Mouse (Mus musculus): Measurements from ENCODE around the gene Sytl3. TPM values are rescaled to one million over a fixed set of nuclear protein-coding genes. Genes with fewer than 3 reads are reported as not detected.
A peak's percentile ranks its signal among the peaks of the same experiment; 100 is the strongest.

Sytl3 gene
- total and polyA plus RNA-seq, 2 experiments from 2014 or later: 0.18 TPM; not detected in 1

GRCm38 (mm10) chr17:6746452-6747231 lies 87.7 kb downstream of the Sytl3 start:
- peaks cover 50% of the 10 kb centered on the region for H3K4me1 ChIP-seq (ENCODE audit: control insufficient read depth, insufficient read depth)
- DNase-seq (ENCODE audit: low spot score): no peak

GRCm38 (mm10) chr17:6747478-6747877 lies 88.6 kb downstream of the Sytl3 start:
- WGBS: 29% methylated on average over 7 of the region's 7 CpGs
- peaks cover 47% of the 10 kb centered on the region for H3K4me1 ChIP-seq (ENCODE audit: control insufficient read depth, insufficient read depth)
- no peak overlapping the region for H3K9ac ChIP-seq (replicated peaks; ENCODE audit: low read depth, low read length)
- H3K36me3 ChIP-seq (replicated peaks; ENCODE audit: control insufficient read depth, insufficient read depth, low read length): peaks cover 44% of the 10 kb centered on the region
- peak; percentile 94 for DNase-seq (ENCODE audit: low spot score)
- no peak overlapping the region for H3K4me2 ChIP-seq (ENCODE audit: low read depth, low read length)
- H3K4me3 ChIP-seq (ENCODE audit: low read depth, low read length): no peak overlapping the region
- no peaks in the 10 kb centered on the region for H3K27me3 ChIP-seq (ENCODE audit: control insufficient read depth, insufficient read depth, low read length)
- no peaks in the 10 kb centered on the region for H3K9me3 ChIP-seq (replicated peaks; ENCODE audit: control insufficient read depth, low read length)
- ATAC-seq (ENCODE audit: insufficient read depth, low read depth): peak; percentile 91
- TF ChIP-seq EP300 (IDR thresholded peaks at IDR 0.05; ENCODE audit: low read depth) (peak; percentile 76), CTCF (IDR thresholded peaks at IDR 0.05; ENCODE audit: low read depth) (no peak)
- peak overlapping the region; percentile 89 for H3K27ac ChIP-seq (ENCODE audit: low read depth)

More at GRCm38 (mm10) chr17:6746452-6747231, 87.7 kb downstream of the Sytl3 start:
- H3K9ac ChIP-seq (replicated peaks; ENCODE audit: low read depth, low read length): no peak overlapping the region
- peak overlapping the region; percentile 89 for H3K27ac ChIP-seq (ENCODE audit: low read depth)
- ATAC-seq (ENCODE audit: insufficient read depth, low read depth): peak; percentile 13; the same call in 1 of the 2 replicates
- no peaks in the 10 kb centered on the region for H3K27me3 ChIP-seq (ENCODE audit: control insufficient read depth, insufficient read depth, low read length)
- TF ChIP-seq EP300 (IDR thresholded peaks at IDR 0.05; ENCODE audit: low read depth) (no peak), CTCF (IDR thresholded peaks at IDR 0.05; ENCODE audit: low read depth) (no peak)
- peaks cover 41% of the 10 kb centered on the region for H3K36me3 ChIP-seq (replicated peaks; ENCODE audit: control insufficient read depth, insufficient read depth, low read length)
- no peak overlapping the region for H3K4me3 ChIP-seq (ENCODE audit: low read depth, low read length)
- no peak overlapping the region for H3K4me2 ChIP-seq (ENCODE audit: low read depth, low read length)
- 65% methylated on average over 9 of the region's 9 CpGs for WGBS
- H3K9me3 ChIP-seq (replicated peaks; ENCODE audit: control insufficient read depth, low read length): no peaks in the 10 kb centered on the region

GRCm38 (mm10) chr17:6748779-6749464 lies 90.0 kb downstream of the Sytl3 start:
- Histone ChIP-seq H3K4me2 (ENCODE audit: low read depth, low read length) (peak overlapping the region; percentile 6), H3K4me3 (ENCODE audit: low read depth, low read length) (no peak overlapping the region), H3K27ac (ENCODE audit: low read depth) (peak overlapping the region; percentile 89), H3K9me3 (replicated peaks; ENCODE audit: control insufficient read depth, low read length) (no peaks in the 10 kb centered on the region), H3K9ac (replicated peaks; ENCODE audit: low read depth, low read length) (no peak overlapping the region), H3K4me1 (ENCODE audit: control insufficient read depth, insufficient read depth) (peaks cover 33% of the 10 kb centered on the region), H3K27me3 (ENCODE audit: control insufficient read depth, insufficient read depth, low read length) (no peaks in the 10 kb centered on the region), H3K36me3 (replicated peaks; ENCODE audit: control insufficient read depth, insufficient read depth, low read length) (peaks cover 58% of the 10 kb centered on the region)
- no peak for DNase-seq (ENCODE audit: low spot score)
- TF ChIP-seq EP300 (IDR thresholded peaks at IDR 0.05; ENCODE audit: low read depth) (no peak), CTCF (IDR thresholded peaks at IDR 0.05; ENCODE audit: low read depth) (no peak)
- 14% methylated on average over 17 of the region's 17 CpGs for WGBS
- ATAC-seq (ENCODE audit: insufficient read depth, low read depth): peak; percentile 30

GRCm38 (mm10) chr17:6751221-6751859 lies 92.4 kb downstream of the Sytl3 start:
- peak overlapping the region; percentile 44; the same call in 1 of the 2 replicates for H3K27ac ChIP-seq (ENCODE audit: low read depth)
- H3K4me2 ChIP-seq (ENCODE audit: low read depth, low read length): no peak overlapping the region
- WGBS: 71% methylated on average over 11 of the region's 11 CpGs
- TF ChIP-seq CTCF (IDR thresholded peaks at IDR 0.05; ENCODE audit: low read depth) (no peak), EP300 (IDR thresholded peaks at IDR 0.05; ENCODE audit: low read depth) (no peak)
- H3K4me3 ChIP-seq (ENCODE audit: low read depth, low read length): no peak overlapping the region
- ATAC-seq (ENCODE audit: insufficient read depth, low read depth) (no peak), DNase-seq (ENCODE audit: low spot score) (no peak)
- H3K9me3 ChIP-seq (replicated peaks; ENCODE audit: control insufficient read depth, low read length): no peaks in the 10 kb centered on the region
- no peak overlapping the region for H3K9ac ChIP-seq (replicated peaks; ENCODE audit: low read depth, low read length)
- H3K27me3 ChIP-seq (ENCODE audit: control insufficient read depth, insufficient read depth, low read length): no peaks in the 10 kb centered on the region
- peaks cover 58% of the 10 kb centered on the region for H3K36me3 ChIP-seq (replicated peaks; ENCODE audit: control insufficient read depth, insufficient read depth, low read length)
- peaks cover 38% of the 10 kb centered on the region for H3K4me1 ChIP-seq (ENCODE audit: control insufficient read depth, insufficient read depth)

GRCm38 (mm10) chr17:6752375-6752774 lies 93.5 kb downstream of the Sytl3 start:
- 34% methylated on average over 7 of the region's 7 CpGs for WGBS

More at GRCm38 (mm10) chr17:6752375-6752774, 93.5 kb downstream of the Sytl3 start:
- Histone ChIP-seq H3K4me2 (ENCODE audit: low read depth, low read length) (no peak overlapping the region), H3K4me1 (ENCODE audit: control insufficient read depth, insufficient read depth) (peaks cover 31% of the 10 kb centered on the region), H3K27me3 (ENCODE audit: control insufficient read depth, insufficient read depth, low read length) (no peaks in the 10 kb centered on the region), H3K27ac (ENCODE audit: low read depth) (peak overlapping the region; percentile 44; the same call in 1 of the 2 replicates), H3K36me3 (replicated peaks; ENCODE audit: control insufficient read depth, insufficient read depth, low read length) (peaks cover 52% of the 10 kb centered on the region), H3K9ac (replicated peaks; ENCODE audit: low read depth, low read length) (no peak overlapping the region), H3K9me3 (replicated peaks; ENCODE audit: control insufficient read depth, low read length) (no peaks in the 10 kb centered on the region), H3K4me3 (ENCODE audit: low read depth, low read length) (no peak overlapping the region)
- no peak for DNase-seq (ENCODE audit: low spot score)
- ATAC-seq (ENCODE audit: insufficient read depth, low read depth): no peak
- TF ChIP-seq CTCF (IDR thresholded peaks at IDR 0.05; ENCODE audit: low read depth) (no peak), EP300 (IDR thresholded peaks at IDR 0.05; ENCODE audit: low read depth) (no peak)
